Mouse (Mus musculus) MEL (cell line): ENCODE results near the gene Me1.

Source experiments
- BHLHE40 ChIP-seq: IDR thresholded peaks from 2 replicates; pipeline ENCODE4 v1.6.1; 2012; ENCODE audit warnings: low read depth, mild to moderate bottlenecking, inconsistent platforms, low read length, improper control_type of control experiment, borderline replicate concordance
- CHD2 ChIP-seq: IDR thresholded peaks from 2 replicates; pipeline ENCODE4 v1.6.1; 2011; ENCODE audit warnings: low read length, improper control_type of control experiment
- CTCF ChIP-seq, 3 experiments: IDR thresholded peaks in 2 of 3; conservative IDR thresholded peaks in 1 of 3; 2 replicates each; pipeline ENCODE4 v1.5.1; 2011 to 2012; ENCODE audit warnings: low read length in 3 of 3, low read depth in 2 of 3, mild to moderate bottlenecking in 2 of 3, improper control_type of control experiment in 1 of 3, inconsistent platforms in 1 of 3, mixed read lengths in 1 of 3, moderate library complexity in 1 of 3; ENCODE audit not compliant: control insufficient read depth in 1 of 3, insufficient read depth in 1 of 3, poor library complexity in 1 of 3, severe bottlenecking in 1 of 3
- E2F4 ChIP-seq: IDR thresholded peaks from 2 replicates; pipeline ENCODE4 v1.6.1; 2011; ENCODE audit warnings: low read depth, low read length, improper control_type of control experiment, borderline replicate concordance
- EP300 ChIP-seq, 2 experiments: IDR thresholded peaks; 2 replicates each; pipeline ENCODE4 v1.6.1; 2011; ENCODE audit warnings: improper control_type of control experiment in 2 of 2, low read length in 2 of 2, low read depth in 1 of 2, mild to moderate bottlenecking in 1 of 2
- GATA1 ChIP-seq: IDR thresholded peaks from 2 replicates; pipeline ENCODE4 v1.6.1; 2011; ENCODE audit warnings: low read depth, low read length, improper control_type of control experiment
- JUND ChIP-seq: IDR thresholded peaks from 2 replicates; pipeline ENCODE4 v1.6.1; 2011; ENCODE audit warnings: low read depth, mild to moderate bottlenecking, improper control_type of control experiment, low read length
- MAFK ChIP-seq: IDR thresholded peaks from 2 replicates; pipeline ENCODE4 v1.6.1; 2011; ENCODE audit warnings: low read depth, mild to moderate bottlenecking, low read length, improper control_type of control experiment, borderline replicate concordance
- MXI1 ChIP-seq: IDR thresholded peaks from 2 replicates; pipeline ENCODE4 v1.6.1; 2011; ENCODE audit warnings: mild to moderate bottlenecking, low read depth, low read length, improper control_type of control experiment
- POLR2A ChIP-seq, 2 experiments: IDR thresholded peaks; 2 replicates each; pipeline ENCODE4 v1.6.1; 2011 to 2012; ENCODE audit warnings: low read length in 2 of 2, mild to moderate bottlenecking in 2 of 2, control low read depth in 1 of 2, improper control_type of control experiment in 1 of 2, low read depth in 1 of 2, moderate library complexity in 1 of 2; ENCODE audit not compliant: control insufficient read depth in 1 of 2, insufficient read depth in 1 of 2, poor library complexity in 1 of 2
- POLR2AphosphoS2 ChIP-seq: IDR thresholded peaks from 2 replicates; pipeline ENCODE4 v1.6.1; 2011; ENCODE audit warnings: low read length, improper control_type of control experiment
- RCOR1 ChIP-seq: IDR thresholded peaks from 2 replicates; pipeline ENCODE4 v1.6.1; 2012; ENCODE audit warnings: low read depth, mild to moderate bottlenecking, inconsistent platforms, low read length, improper control_type of control experiment
- SMC3 ChIP-seq: IDR thresholded peaks from 2 replicates; pipeline ENCODE4 v1.6.1; 2011; ENCODE audit warnings: low read depth, low read length, improper control_type of control experiment
- UBTF ChIP-seq: IDR thresholded peaks from 2 replicates; pipeline ENCODE4 v1.6.1; 2012; ENCODE audit warnings: low read depth, mild to moderate bottlenecking, inconsistent platforms, low read length, improper control_type of control experiment, moderate library complexity, borderline replicate concordance; ENCODE audit not compliant: insufficient read depth

DNA sequence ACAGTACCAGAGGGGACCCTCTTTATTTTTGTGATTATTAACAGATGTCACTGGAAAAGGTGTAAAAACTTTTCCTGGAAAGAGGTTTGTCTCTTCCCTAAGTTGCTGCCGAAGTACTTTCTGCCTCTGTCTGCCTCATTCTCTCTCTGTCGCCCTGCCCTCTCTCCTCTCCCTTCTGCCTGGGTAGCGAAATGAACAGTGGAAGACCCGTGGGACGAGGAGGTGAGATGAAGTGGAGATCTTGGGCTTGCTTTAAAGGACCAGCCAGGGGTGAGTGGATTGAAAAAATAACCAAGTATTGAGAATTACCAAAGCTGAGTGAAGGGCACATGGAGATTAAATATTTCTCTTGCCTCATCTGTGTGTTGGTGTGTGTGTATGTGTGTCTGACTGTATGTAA lies 48.3 kb upstream of the Me1 start:
- TF ChIP-seq CTCF (IDR thresholded peaks at IDR 0.05 in 2 of 3, conservative IDR thresholded peaks at IDR 0.05 in 1 of 3; ENCODE audit: control insufficient read depth in 1 of 3, insufficient read depth in 1 of 3, low read depth in 2 of 3, low read length in 3 of 3, poor library complexity in 1 of 3, severe bottlenecking in 1 of 3) (no peak), RCOR1 (no peak), MXI1 (no peak), POLR2A (IDR thresholded peaks at IDR 0.05; ENCODE audit: control insufficient read depth in 1 of 2, insufficient read depth in 1 of 2, low read depth in 1 of 2, low read length in 2 of 2, poor library complexity in 1 of 2) (no peak), UBTF (no peak), GATA1 (no peak), CHD2 (no peak), MAFK (no peak), BHLHE40 (no peak), JUND (no peak), SMC3 (no peak), E2F4 (no peak), EP300 (IDR thresholded peaks at IDR 0.05; ENCODE audit: low read depth in 1 of 2, low read length in 2 of 2) (no peak), POLR2AphosphoS2 (no peak)
